Mouse (Mus musculus) B cell, adult 2 months (primary cell): ENCODE results near the gene Cpeb1.
"Not testable (repeated sequence)": the region's sequence is repeated elsewhere in the genome, so short reads cannot be mapped to it uniquely, and the experiment has no call there.

Source experiments
- DNase-seq, 2 experiments: peaks; one replicate each; pipeline ENCODE4 v3.0.0; 2022

The Cpeb1 gene

DNA sequence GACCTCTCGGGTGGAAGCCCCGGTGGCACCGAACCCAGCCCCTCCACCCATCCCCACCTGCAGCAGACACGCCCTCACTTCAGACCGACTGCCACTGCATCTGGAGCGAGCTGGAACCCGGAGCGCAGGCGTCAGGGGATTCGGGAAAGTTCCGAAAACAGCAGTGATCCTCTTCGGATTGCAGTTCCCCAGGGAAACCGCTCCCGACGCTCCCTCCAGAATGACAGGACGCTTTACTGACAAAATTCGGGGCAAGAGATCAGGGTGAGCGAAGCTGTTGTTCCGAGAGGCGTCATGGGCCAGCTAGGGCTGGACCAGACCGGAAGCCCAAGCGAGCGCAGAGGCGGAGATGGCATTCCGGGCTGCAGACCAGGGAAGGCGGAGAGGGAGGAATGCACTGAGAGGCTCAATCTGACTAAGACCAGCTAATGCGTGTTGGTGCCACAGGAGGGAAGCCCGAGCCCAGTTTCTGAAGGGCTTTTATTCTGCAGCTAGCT, at the start of gene Cpeb1:
Gene Cpeb1, minus strand, starts transcription at position 311 of the 497 bp plus-strand sequence.
- no peak for DNase-seq

GRCm38 (mm10) chr7:81501050-81501449, 45.8 kb upstream of the Cpeb1 start:
- no peak for DNase-seq

DNA sequence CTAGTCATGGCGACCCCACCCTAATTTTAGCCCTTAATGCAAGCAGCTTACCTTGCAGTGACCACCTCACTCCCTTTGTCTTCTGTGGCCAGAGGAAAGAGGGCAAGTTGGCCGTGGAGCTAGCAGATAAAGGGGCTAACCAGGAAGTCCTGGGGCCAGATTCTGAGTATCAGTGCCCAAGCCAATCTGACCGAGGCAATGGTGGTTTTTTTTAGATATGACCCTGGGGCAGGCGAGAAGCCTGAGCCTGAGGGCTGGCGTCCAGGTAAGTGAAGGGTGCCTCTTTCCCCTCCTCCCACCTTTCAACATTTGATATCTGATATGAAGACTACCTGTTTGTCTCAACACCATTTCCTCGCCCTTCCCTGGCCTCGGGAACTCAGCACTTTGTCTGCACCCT, 42.9 kb upstream of the Cpeb1 start, which contains the start of gene BC048679:
Gene BC048679, minus strand, starts transcription at position 101 of the 400 bp plus-strand sequence.
- DNase-seq = no peak

DNA sequence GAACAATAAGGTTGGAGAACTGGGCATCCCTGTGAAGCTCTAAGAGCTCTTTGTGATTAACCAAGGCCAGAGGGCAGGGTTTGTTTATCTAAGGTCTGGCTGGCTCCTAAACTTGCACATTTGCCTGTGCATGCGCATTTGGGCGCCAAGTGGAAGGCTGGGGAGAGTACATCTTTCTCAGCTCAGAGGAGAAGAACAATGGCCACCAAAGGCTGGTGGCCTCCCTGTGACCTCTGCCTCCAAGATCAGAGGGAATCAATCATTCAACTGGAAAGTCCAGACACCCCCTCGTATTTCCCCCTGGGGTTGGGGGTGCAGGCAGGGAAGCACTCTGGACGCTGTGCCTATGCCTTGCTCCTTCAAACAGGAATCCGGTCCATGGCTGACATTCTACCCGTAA, 41.9 kb upstream of the Cpeb1 start:
- no peak for DNase-seq

GRCm38 (mm10) chr7:81493331-81494021, 38.2 kb upstream of the Cpeb1 start, which contains the start of gene Ap3b2:
Gene Ap3b2, minus strand, starts transcription at chr7:81493925.
- peak; percentile 58 to 60 for DNase-seq

DNA sequence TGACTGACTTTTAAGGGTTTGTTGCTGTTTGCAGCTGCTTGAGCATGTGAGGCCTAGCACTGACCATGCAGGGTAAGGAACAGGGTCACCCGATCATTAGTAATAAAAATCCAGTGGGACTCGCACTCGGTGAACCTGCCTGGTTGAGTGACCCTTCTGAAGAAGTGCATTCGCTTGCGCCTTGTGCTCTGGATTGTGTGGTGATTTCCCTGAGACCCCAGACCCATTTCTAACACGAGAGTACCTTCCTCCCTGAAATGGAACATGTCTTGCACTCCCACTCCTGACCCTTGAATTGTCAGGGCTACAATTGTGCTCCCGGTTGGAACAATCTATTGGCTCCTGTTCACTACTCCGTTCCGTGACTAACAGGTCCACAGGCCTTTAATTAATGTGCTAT, 37.4 kb upstream of the Cpeb1 start:
- no peak for DNase-seq

GRCm38 (mm10) chr7:81489649-81490048, 34.4 kb upstream of the Cpeb1 start:
- DNase-seq = no peak

- DNase-seq = no peak
Measured at GRCm38 (mm10) chr7:81480800-81481199, 25.5 kb upstream of the Cpeb1 start.

DNA sequence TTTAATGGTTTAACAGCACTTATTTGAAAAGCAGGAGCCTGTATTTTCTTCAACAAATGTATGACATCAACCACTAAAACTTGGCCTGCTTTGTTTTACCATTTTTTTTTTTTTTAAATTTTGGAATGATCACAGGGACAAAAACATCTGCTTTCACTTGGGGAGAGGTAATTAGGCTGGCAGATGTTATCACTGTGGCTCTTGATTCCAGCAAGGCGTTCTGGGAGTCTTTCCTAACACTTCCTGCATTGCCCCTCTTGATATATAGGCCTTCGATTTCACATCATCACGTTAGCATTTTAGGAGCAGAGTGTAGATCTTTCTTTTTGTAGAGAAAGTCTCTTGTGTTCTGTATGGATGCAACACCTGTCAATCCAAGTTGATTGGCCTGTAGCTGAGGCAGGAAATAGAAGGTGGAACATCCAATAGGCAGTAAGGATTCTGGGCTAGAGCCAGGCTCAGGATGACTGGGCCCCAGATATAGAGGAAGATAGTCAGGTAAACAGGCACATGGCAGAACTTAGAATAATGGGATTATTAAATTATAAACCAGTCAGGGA, 24.3 kb upstream of the Cpeb1 start:
- DNase-seq = no peak

DNA sequence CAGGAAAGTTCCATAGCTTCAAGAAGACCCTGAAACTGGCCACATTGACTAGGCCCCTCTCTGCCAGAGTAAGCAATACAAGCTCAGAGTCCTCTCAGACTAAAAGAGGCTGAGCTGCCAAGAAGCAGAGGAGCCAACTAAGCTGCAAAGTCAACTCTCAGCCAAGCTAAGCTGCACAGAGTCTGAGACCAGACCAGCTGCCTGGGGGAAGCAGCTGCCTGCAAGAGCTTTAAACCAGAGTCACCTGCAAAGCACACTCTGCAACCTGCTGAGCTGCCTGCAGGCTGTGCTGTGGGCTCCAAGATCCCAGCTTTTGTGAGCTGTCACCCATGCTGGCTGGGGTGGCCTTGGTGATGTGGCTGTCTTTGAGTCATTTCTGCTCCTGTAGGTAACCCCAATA, 23.0 kb upstream of the Cpeb1 start:
- DNase-seq = not testable (repeated sequence)

- DNase-seq = no peak
Measured at GRCm38 (mm10) chr7:81476833-81477232, 21.6 kb upstream of the Cpeb1 start.

DNA sequence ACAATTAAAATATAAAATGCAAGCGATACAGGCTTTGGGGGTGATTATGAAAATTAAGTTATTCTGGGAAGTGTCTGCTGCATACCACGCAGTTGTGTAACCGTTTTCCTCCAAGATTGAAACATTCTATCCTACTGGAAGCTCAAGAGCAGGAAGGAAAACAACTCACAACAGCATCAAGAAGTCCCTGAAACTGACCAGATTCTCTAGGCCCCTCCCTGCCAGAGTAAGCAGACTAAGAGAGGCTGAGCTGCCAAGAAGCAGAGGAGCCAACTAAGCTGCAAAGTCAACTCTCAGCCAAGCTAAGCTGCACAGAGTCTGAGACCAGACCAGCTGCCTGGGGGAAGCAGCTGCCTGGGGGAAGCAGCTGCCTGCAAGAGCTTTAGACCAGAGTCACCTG, 20.0 kb upstream of the Cpeb1 start:
- no peak for DNase-seq

DNA sequence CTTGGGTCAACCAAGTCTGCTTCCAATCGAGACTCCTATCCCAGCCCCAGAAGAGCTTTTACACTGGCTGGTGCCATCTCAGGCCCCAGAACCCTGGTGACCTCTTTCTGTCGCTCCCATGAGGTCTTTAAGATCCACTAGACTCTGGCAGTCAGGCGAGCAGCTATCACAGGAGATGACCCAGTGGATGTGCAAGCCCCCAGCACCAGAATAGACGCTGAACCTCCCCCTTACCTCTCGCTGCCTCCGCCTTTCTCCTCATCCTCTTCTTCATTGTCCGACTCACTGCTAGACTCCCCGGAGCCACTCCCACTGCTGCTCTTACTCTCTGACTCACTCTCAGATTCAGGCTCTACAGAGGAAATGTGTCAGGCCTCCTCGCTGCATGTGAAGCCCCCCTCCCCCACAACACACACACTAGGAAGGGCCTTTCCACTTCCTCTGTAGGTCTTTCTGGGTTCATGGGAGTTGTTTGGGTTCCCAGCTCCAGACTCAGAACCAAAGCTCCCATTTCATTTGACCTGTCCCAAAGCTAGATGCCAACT, 9.7 kb upstream of the Cpeb1 start:
- DNase-seq = no peak

- no peak for DNase-seq
Measured at GRCm38 (mm10) chr7:81464116-81464515, 8.9 kb upstream of the Cpeb1 start.

GRCm38 (mm10) chr7:81462815-81463214, 7.5 kb upstream of the Cpeb1 start:
- no peak for DNase-seq

- peak; percentile 31 to 36 for DNase-seq
Measured at GRCm38 (mm10) chr7:81454331-81455039, 780 bp downstream of the Cpeb1 start.

- peak; percentile 28 to 32 for DNase-seq
Measured at GRCm38 (mm10) chr7:81453443-81454274, 1.6 kb downstream of the Cpeb1 start.

DNA sequence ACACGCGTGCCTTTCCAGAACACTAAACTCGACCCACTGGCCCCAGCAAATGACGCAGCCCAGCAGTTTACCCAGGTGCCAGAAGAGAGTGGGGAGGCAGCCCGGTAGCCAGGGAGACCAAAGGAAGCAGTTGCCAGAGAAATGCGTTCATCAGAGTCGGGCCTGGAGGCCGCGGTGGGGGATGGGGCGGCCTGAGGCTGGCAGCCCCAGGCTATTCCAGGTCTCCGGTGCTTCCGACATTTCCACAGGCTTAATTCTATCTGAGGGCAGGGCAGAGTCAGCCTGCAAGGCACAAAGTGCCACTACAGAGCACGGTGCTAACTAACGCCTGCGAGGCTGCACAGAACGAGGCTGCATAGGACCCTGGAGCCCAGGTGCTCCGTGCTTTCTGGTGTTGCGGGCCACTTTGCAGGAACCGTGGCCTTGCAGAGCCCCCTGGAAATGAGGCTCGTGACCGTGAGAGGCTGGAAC, 2.3 kb downstream of the Cpeb1 start:
- no peak for DNase-seq

- DNase-seq = peak; percentile 11 to 24
Measured at GRCm38 (mm10) chr7:81398957-81399356, 56.3 kb downstream of the Cpeb1 start.

DNA sequence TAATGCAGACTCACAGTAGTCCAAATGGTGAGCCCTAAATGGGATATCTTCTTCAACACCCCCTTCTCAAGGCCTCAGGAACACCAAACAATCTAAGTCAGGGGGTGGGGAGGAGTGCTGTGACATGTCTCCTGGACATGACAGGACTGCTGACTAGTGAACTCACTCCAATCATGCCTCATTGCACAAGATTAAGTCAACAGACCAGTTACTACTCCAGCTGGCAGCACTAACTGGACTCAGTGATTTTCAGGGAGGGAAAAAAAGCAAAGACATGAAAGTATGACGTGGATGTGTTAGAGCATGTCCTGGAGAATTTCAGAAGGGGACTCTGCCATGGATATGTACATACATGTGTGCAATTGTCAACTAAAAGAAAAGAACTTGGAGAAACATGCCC, 75.9 kb downstream of the Cpeb1 start:
- no peak for DNase-seq

DNA sequence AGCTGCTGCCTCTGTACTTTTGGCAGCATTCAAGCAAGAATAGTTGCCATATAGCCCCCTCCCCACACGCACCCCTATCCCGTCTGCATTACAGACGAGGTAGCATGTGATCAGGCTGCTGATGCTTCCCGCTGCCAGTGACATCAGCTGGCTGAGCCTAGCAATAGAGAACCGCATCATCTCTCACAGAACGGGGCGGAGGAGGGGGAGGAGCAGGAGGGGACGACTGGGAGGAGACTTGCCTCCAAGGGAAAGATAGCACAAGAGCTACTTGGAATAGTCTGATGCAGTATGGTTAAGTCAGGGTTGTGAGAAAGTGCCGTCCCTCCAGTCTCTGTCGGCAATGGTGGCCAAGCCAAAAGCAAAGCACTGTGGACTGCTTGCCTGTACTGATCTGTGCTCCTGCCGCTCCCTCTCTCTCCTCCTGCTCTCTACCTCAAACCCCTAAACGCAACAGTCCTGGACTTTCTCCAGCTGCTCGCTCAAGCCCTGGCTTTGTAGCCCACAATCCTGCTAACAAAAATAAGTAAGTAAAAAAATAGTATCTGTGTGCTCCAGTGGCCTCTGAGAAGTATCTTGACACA, 82.8 kb downstream of the Cpeb1 start:
- DNase-seq = no peak

GRCm38 (mm10) chr7:81371811-81372210, 83.5 kb downstream of the Cpeb1 start:
- DNase-seq = no peak
